Mouse (Mus musculus): ENCODE data around the gene Sars.
A peak's percentile ranks its signal among the peaks of the same experiment; 100 is the strongest.

Gene Sars

GRCm38 (mm10) chr3:108392299-108392698 is 52.7 kb downstream of the Sars start:
- DNase-seq (ENCODE audit: low spot score), result no peak

- peak; percentile 93 for DNase-seq (ENCODE audit: low spot score)
These were observed 55.9 kb downstream of the Sars start for GRCm38 (mm10) chr3:108389111-108389545.

GRCm38 (mm10) chr3:108386186-108386585 is 58.8 kb downstream of the Sars start:
- DNase-seq (ENCODE audit: low spot score), result peak; percentile 71

GRCm38 (mm10) chr3:108384425-108384824 is 60.6 kb downstream of the Sars start:
- no peak for DNase-seq (ENCODE audit: low spot score)

GRCm38 (mm10) chr3:108383485-108384354 is 61.3 kb downstream of the Sars start, which contains the start of gene Psrc1:
Gene Psrc1, plus strand, starts transcription at chr3:108383839.
- peak; percentile 80 for DNase-seq (ENCODE audit: low spot score)

GRCm38 (mm10) chr3:108381945-108382875 is 62.8 kb downstream of the Sars start:
- no peak for DNase-seq (ENCODE audit: low spot score)

GRCm38 (mm10) chr3:108380695-108381094 is 64.3 kb downstream of the Sars start:
- no peak for DNase-seq (ENCODE audit: low spot score)

GRCm38 (mm10) chr3:108378875-108379663 is 65.9 kb downstream of the Sars start:
- no peak for DNase-seq (ENCODE audit: low spot score)

All from left cerebral cortex, adult 11 months (tissue).